Mouse (Mus musculus) erythroid progenitor cell, adult 5-6 weeks (primary cell): ENCODE results near the gene Rab22a. TPM values are rescaled to one million over a fixed set of nuclear protein-coding genes. Genes with fewer than 3 reads are reported as not detected.
A peak's percentile ranks its signal among the peaks of the same experiment; 100 is the strongest.
"Not testable (repeated sequence)": the region's sequence is repeated elsewhere in the genome, so short reads cannot be mapped to it uniquely, and the experiment has no call there.

Experiments used
- ATAC-seq: replicated peaks from 2 replicates; pipeline ENCODE4 v1.8.0; 2016; ENCODE audit warnings: moderate number of reproducible peaks, mild to moderate bottlenecking, moderate TSS enrichment, inconsistent platforms; ENCODE audit not compliant: poor library complexity, low FRiP score, severe bottlenecking
- total RNA-seq, 2 experiments: library from RNA; stranded (forward) in 1 of 2; stranded (reverse) in 1 of 2; fragments of 150-400 nt in 1 of 2; fragments of 186-747, 209-891 nt in 1 of 2; gene quantifications; 2 replicates each; pipeline versions ENCODE4 v1.2.3 to v1.2.4; 2015 to 2017; ENCODE audit warnings: low replicate concordance in 2 of 2

The Rab22a gene
- total RNA-seq, 2 experiments from 2014 or later: 7.1 to 10.1 TPM

- no peak for ATAC-seq
Observed at GRCm38 (mm10) chr2:173714620-173715218, 55.2 kb downstream of the Rab22a start.

- ATAC-seq: no peak
Observed at GRCm38 (mm10) chr2:173716966-173717365, 57.4 kb downstream of the Rab22a start.

GRCm38 (mm10) chr2:173719115-173719514 is 59.6 kb downstream of the Rab22a start, which contains the start of gene 1700010B08Rik:
Gene 1700010B08Rik, plus strand, starts transcription at chr2:173719415.
- not testable (repeated sequence) for ATAC-seq

GRCm38 (mm10) chr2:173722251-173722857 is 62.8 kb downstream of the Rab22a start:
- no peak for ATAC-seq

- no peak for ATAC-seq
Observed at GRCm38 (mm10) chr2:173724382-173724781, 64.8 kb downstream of the Rab22a start.

- no peak for ATAC-seq
Observed at GRCm38 (mm10) chr2:173724940-173725807, 65.6 kb downstream of the Rab22a start.

GRCm38 (mm10) chr2:173725819-173726218 is 66.3 kb downstream of the Rab22a start:
- ATAC-seq: no peak

- ATAC-seq: no peak
Observed at GRCm38 (mm10) chr2:173730444-173730966, 70.9 kb downstream of the Rab22a start.

GRCm38 (mm10) chr2:173734426-173734825 is 74.9 kb downstream of the Rab22a start:
- no peak for ATAC-seq

GRCm38 (mm10) chr2:173737222-173737989 is 77.8 kb downstream of the Rab22a start, which contains the start of gene Vapb:
Gene Vapb, plus strand, starts transcription at chr2:173737511.
- peak; percentile 99 for ATAC-seq

GRCm38 (mm10) chr2:173738232-173738631 is 78.7 kb downstream of the Rab22a start:
- no peak for ATAC-seq

- ATAC-seq: no peak
Observed at GRCm38 (mm10) chr2:173739107-173739506, 79.5 kb downstream of the Rab22a start.

- no peak for ATAC-seq
Observed at GRCm38 (mm10) chr2:173742090-173742489, 82.5 kb downstream of the Rab22a start.

GRCm38 (mm10) chr2:173742744-173743143 is 83.2 kb downstream of the Rab22a start:
- ATAC-seq: no peak

GRCm38 (mm10) chr2:173744070-173744815 is 84.7 kb downstream of the Rab22a start:
- no peak for ATAC-seq

GRCm38 (mm10) chr2:173748961-173749659 is 89.5 kb downstream of the Rab22a start:
- no peak for ATAC-seq

GRCm38 (mm10) chr2:173755433-173756144 is 96.0 kb downstream of the Rab22a start:
- no peak for ATAC-seq
